Mouse (Mus musculus): Measurements from ENCODE around the gene Nr4a2.

Gene Nr4a2

GRCm38 (mm10) chr2:57123991-57124840 lies at the start of gene Nr4a2:
Nr4a2 (minus strand) TSS chr2:57124003.
- DNase-seq (ENCODE audit: low spot score), result peak; percentile 71

DNA sequence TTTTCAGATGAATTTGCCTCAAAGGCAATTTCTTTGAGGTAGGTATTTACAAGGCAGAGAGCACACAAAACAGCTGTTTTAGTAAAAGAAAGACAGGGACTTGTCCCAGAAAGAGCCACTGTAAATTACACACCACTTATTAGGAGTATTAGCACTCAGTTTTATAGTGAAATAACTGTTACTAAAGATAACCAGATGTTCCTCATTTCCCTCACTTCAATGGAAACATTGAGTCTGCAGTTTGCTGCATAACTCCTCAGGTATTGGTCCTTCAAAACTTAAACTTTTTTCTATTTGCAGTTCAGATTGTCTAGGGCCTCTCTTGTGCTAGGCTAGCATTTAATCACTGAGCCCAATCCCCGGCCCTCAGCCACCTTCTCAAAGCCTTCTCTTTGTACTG lies 41.6 kb upstream of the Nr4a2 start:
- no peak for DNase-seq (ENCODE audit: low spot score)

DNA sequence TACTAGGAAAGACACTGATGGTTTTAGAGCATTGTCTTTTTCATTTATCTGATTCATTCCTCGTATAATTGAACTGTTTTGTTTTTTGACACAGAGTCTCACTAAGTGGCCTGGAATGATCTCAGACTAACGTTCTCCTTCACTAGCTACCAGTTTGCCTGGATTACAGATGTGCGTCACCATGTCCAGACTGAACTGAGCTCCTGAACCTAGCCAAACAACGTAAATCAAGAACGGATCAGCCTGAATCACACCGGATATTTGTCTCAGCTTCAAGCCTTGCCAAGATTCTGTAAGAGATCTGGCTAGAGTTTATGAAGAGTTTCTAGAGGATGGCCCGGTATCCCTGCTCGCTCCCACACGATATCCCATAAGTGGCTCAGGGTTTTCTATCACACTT lies 33.0 kb upstream of the Nr4a2 start:
- no peak for DNase-seq (ENCODE audit: low spot score)

DNA sequence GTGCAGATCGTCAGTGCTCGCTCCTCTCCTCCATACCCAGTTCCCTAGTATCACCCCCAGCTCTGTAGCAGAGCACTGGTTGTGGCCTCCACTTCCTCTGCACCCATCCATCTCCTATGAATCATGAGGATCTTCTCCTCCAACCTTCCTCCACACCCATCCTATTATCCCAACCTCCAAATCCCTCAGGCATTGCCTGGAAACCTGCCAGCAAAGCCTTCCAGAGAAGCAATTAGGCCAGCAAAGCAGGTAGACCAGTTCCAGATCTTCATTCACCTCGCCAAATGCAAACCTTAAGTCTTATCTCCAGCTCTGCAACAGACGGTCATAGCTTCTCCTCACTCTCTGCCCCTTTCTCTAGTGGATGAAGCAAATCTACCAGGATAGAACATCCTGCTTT lies 26.0 kb upstream of the Nr4a2 start:
- no peak for DNase-seq (ENCODE audit: low spot score)

GRCm38 (mm10) chr2:57148231-57148630 lies 24.4 kb upstream of the Nr4a2 start:
- no peak for DNase-seq (ENCODE audit: low spot score)

- DNase-seq (ENCODE audit: low spot score), result no peak
These were observed 22.0 kb upstream of the Nr4a2 start for GRCm38 (mm10) chr2:57145646-57146421.

DNA sequence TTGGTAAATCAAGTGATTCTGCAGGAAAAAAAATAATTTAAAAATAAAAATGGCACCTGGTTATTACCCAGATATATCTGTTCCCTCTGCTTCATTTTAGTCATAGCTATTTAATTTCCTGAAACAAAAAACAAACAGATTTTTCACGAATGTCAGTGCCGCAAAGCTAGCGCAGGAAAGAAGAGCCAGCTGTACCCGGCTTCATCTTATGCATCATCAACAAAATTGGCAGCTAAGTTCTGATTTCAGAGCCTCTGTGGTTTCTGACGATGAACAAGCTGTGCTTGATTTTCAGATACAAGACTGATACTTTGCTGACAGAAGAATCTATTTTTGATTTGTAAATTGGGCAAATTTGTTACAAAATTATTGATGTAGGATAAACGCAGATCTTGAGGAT lies 14.8 kb upstream of the Nr4a2 start:
- DNase-seq (ENCODE audit: low spot score), result peak; percentile 64

DNA sequence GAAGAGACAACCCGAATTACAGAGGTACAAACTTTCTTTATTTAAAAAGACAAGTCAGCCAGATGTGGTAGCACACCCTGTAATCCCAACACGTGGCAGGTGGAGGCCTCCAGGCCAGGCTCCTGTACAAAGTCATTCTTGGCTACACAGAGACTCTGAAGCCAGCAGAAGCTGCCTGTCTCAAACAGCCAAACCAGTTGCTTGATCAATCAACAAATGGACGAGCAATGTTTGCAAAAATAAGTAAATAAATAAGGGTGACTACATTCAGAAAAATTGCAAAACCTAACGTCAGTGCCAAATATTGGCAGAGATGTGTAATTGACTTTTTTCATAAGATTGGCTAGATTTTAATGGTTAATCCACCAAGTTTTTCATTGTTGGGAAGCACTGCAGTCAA lies 3.7 kb upstream of the Nr4a2 start:
- DNase-seq (ENCODE audit: low spot score), result no peak

DNA sequence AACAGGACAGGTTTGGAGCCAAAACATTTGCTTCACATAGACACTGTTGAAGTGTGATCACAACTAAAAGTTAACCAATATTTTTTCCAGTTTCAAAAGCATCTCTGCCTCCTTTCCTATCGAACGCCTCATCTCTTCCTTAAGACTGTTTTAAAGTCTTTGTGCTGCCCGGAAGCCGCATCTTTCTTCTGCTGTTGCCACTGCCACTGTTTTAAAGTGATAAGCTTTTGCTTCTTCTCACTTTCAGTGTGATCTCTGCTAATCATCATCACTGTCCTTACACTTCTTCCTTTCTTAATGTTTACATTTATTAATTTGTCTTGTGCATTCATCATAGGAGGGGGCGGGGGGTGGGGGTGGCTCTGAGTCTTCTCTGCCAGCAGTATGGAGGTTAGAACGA lies 2.1 kb upstream of the Nr4a2 start:
- no peak for DNase-seq (ENCODE audit: low spot score)

- DNase-seq (ENCODE audit: low spot score), result no peak
These were observed 520 bp downstream of the Nr4a2 start for GRCm38 (mm10) chr2:57122986-57123980.

DNA sequence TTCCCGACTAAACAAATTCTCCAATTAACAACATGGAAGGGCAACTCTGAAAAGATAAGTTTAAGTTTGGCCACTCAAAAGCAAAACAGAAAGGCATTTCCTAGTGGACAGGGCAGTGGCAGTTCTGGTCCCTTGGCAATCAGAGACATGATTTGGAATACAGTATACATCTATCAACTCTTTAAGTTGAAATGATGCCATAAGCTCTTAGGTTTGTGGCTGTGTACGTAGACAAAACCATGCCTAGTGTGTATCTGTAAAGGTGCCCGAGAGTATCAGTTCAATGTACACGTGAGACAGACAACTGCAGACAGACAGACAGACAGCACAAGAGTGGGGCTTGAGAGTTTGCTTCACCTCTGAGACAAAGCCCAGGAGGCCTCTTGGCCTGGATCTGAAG lies 2.7 kb downstream of the Nr4a2 start:
- no peak for DNase-seq (ENCODE audit: low spot score)

GRCm38 (mm10) chr2:57117201-57117951 lies 6.4 kb downstream of the Nr4a2 start:
- DNase-seq (ENCODE audit: low spot score), result peak; percentile 75

- DNase-seq (ENCODE audit: low spot score), result peak; percentile 59
These were observed 7.2 kb downstream of the Nr4a2 start for GRCm38 (mm10) chr2:57116366-57117200.

GRCm38 (mm10) chr2:57115864-57116365 lies 7.9 kb downstream of the Nr4a2 start:
- peak; percentile 51 for DNase-seq (ENCODE audit: low spot score)

DNA sequence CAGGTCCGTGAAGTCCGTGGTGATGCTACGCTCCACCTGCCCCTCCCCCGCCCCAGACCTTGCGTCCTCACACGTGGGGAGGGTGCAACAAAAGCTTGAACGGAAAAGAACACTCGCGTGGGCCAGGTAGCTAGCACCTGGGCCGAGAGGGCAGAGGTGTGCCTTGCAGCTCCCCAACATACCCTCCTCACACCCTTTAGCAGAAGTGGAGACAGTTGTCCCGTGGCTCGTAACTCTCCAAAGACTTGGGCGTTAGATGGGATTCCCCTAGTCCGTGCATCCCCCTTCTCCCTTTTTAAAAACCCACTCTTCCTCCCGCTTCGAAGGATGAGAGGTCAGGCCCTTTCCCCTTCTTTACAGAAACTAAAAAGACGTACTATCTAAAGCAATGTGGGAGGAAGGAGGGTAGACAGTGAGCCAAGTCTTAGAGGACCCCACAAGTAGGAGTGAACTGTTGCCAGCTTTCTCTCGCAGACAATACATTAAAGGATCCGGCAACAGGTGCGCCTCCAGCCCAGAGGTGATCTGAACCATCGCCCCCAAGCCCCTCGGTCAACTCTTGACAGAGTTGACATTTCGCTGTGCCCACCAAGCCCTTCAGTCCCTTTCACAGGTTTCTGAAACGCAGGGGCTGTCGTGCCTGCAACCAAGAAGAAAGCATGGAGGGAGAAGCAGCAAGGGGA lies 8.5 kb downstream of the Nr4a2 start:
- DNase-seq (ENCODE audit: low spot score), result no peak

- peak; percentile 81 for DNase-seq (ENCODE audit: low spot score)
These were observed 9.3 kb downstream of the Nr4a2 start for GRCm38 (mm10) chr2:57114211-57115151.

GRCm38 (mm10) chr2:57113431-57113830 lies 10.4 kb downstream of the Nr4a2 start:
- no peak for DNase-seq (ENCODE audit: low spot score)

GRCm38 (mm10) chr2:57112949-57113348 lies 10.9 kb downstream of the Nr4a2 start:
- DNase-seq (ENCODE audit: low spot score), result no peak
